Mouse (Mus musculus): ENCODE data around the gene Otulin.

GRCm38 (mm10) chr15:27666911-27667539, 36.5 kb upstream of the Otulin start:
- TF ChIP-seq POLR2A (IDR thresholded peaks at IDR 0.05; ENCODE audit: borderline replicate concordance, extremely low read depth, low read depth, low read length), result no peak
- no peak for TF ChIP-seq CTCF (IDR thresholded peaks at IDR 0.05; ENCODE audit: insufficient read depth, low read length)

Measured in lung, adult 2 months (tissue).